7 mouse cellular contexts compared by ENCODE assay signal in the genomic region with DNA sequence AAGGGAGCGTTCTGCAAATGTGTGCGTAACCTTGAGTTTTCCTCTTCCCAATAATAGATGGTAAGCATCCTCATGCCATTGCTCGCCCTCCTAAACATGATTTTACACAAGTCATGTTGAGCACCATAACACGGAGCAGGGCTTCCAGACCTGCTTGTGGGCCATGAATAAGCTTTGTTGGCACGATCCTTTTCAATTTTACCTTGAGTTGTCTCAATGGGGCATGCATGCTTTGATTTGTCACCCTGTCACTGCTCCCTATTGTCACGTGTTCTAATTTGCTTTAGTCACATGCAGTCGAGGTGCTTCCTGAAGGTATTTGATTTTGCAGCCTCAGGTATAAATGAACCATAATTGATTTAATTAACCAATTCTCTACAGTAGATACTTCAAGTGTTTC.
"Had no signal": no experiment of that assay in that cellular context is flagged by ENCODE, and none has a peak within 500 bp of the region (broad histone marks: within the 10 kb centered on the region; RNA-seq: fewer than 3 reads in every experiment).

No protein-coding gene starts in this region.

- DNase-seq: lung, adult 2 months; lung, postnatal 14 days; lung, postnatal 36 days; right cerebral cortex, postnatal 14 days; thymus, adult 2 months; thymus, postnatal 25 days; thymus, postnatal 4 days had no signal
